Mouse (Mus musculus) midbrain, embryonic 13.5 days (tissue): ENCODE measurements around the gene Sertad4. TPM values are rescaled to one million over a fixed set of nuclear protein-coding genes. Genes with fewer than 3 reads are reported as not detected.

ENCODE experiments used
- ATAC-seq: fragments of 200-750 bp; cut with Nextera tagmentation; 2 replicates; pipeline ENCODE4 v1.8.0; 2017; ENCODE audit warnings: mild to moderate bottlenecking, moderate TSS enrichment, moderate library complexity
- H3K27ac ChIP-seq: fragments of 300-500 bp; sonication (generic); 2 replicates; pipeline ENCODE4 v1.5.1; 2015; ENCODE audit warnings: inconsistent platforms, mild to moderate bottlenecking, moderate library complexity
- H3K27me3 ChIP-seq: fragments of 300-500 bp; sonication (generic); 2 replicates; pipeline ENCODE4 v1.6.1; 2015; ENCODE audit warnings: mild to moderate bottlenecking, inconsistent platforms
- H3K36me3 ChIP-seq: fragments of 300-500 bp; sonication (generic); 2 replicates; pipeline ENCODE4 v1.6.1; 2015; ENCODE audit warnings: mild to moderate bottlenecking, inconsistent platforms
- H3K4me1 ChIP-seq: fragments of 300-500 bp; sonication (generic); replicated peaks from 2 replicates; pipeline ENCODE4 v1.6.1; 2015; ENCODE audit warnings: inconsistent platforms
- H3K4me2 ChIP-seq: fragments of 300-500 bp; sonication (generic); replicated peaks from 2 replicates; pipeline ENCODE4 v1.6.1; 2015; ENCODE audit warnings: moderate library complexity, mild to moderate bottlenecking, inconsistent platforms
- H3K4me3 ChIP-seq: fragments of 300-500 bp; sonication (generic); replicated peaks from 2 replicates; pipeline ENCODE4 v1.5.1; 2015; ENCODE audit warnings: mild to moderate bottlenecking, inconsistent platforms
- H3K9ac ChIP-seq: fragments of 300-500 bp; sonication (generic); replicated peaks from 2 replicates; pipeline ENCODE4 v1.6.1; 2015; ENCODE audit warnings: mild to moderate bottlenecking, inconsistent platforms
- H3K9me3 ChIP-seq: fragments of 300-500 bp; sonication (generic); 2 replicates; pipeline ENCODE4 v1.6.1; 2016; ENCODE audit warnings: mild to moderate bottlenecking, inconsistent platforms
- WGBS: fragments of 180-500 bp; shearing (Covaris S2); methylation state at CpG from one replicate; pipeline ENCODE4 v1.1.7; 2015; 5-methylcytosine and 5-hydroxymethylcytosine counted together
- polyA plus RNA-seq: library from polyadenylated mRNA; unstranded; fragments of >200 nt; fragmentation: Nextera tagmentation; extraction: Ambion mirVana; gene quantifications from 2 replicates; pipeline ENCODE4 v1.2.1, GENCODE M21; 2015

The Sertad4 gene
- polyA plus RNA-seq, 1 experiment from 2014 or later = 38.7 TPM

- Histone ChIP-seq H3K9me3 (no peaks in the 10 kb centered on the region), H3K9ac (no peak overlapping the region), H3K4me2 (no peak overlapping the region), H3K4me1 (peaks cover 25% of the 10 kb centered on the region), H3K27ac (no peak overlapping the region), H3K4me3 (no peak overlapping the region), H3K27me3 (no peaks in the 10 kb centered on the region), H3K36me3 (no peaks in the 10 kb centered on the region)
- no peak for ATAC-seq
- 78% methylated on average over 16 of the region's 16 CpGs for WGBS
Measured at GRCm38 (mm10) chr1:192798212-192799164, 57.1 kb downstream of the Sertad4 start.

DNA sequence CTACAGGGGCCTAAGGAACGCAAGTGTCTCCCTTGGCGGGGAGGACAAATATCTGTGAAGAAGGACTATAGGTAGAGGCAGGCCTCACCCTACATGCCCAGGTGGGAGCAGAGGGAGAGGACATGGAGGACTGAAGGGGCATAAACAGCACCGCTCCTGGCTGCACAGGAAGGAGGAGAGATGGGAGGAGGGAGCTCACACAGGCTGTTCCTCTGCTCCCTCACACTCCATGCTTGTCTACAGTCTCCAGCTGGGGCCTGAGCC is 58.6 kb downstream of the Sertad4 start:
- H3K36me3 ChIP-seq = no peaks in the 10 kb centered on the region
- no peaks in the 10 kb centered on the region for H3K27me3 ChIP-seq
- H3K4me2 ChIP-seq = no peak overlapping the region
- 0 out of 2 replicates have a peak overlapping the region, but pooled peaks have one; percentile 36 for H3K9ac ChIP-seq
- no peaks in the 10 kb centered on the region for H3K9me3 ChIP-seq
- WGBS = 30% methylated on average over 3 of the region's 3 CpGs
- no peak overlapping the region for H3K4me3 ChIP-seq
- peaks cover 27% of the 10 kb centered on the region for H3K4me1 ChIP-seq
- peak overlapping the region; percentile 89 for H3K27ac ChIP-seq
- ATAC-seq = peak; percentile 40

- 9% methylated on average over 12 of the region's 21 CpGs for WGBS
Measured at GRCm38 (mm10) chr1:192796201-192797010, 59.1 kb downstream of the Sertad4 start.

DNA sequence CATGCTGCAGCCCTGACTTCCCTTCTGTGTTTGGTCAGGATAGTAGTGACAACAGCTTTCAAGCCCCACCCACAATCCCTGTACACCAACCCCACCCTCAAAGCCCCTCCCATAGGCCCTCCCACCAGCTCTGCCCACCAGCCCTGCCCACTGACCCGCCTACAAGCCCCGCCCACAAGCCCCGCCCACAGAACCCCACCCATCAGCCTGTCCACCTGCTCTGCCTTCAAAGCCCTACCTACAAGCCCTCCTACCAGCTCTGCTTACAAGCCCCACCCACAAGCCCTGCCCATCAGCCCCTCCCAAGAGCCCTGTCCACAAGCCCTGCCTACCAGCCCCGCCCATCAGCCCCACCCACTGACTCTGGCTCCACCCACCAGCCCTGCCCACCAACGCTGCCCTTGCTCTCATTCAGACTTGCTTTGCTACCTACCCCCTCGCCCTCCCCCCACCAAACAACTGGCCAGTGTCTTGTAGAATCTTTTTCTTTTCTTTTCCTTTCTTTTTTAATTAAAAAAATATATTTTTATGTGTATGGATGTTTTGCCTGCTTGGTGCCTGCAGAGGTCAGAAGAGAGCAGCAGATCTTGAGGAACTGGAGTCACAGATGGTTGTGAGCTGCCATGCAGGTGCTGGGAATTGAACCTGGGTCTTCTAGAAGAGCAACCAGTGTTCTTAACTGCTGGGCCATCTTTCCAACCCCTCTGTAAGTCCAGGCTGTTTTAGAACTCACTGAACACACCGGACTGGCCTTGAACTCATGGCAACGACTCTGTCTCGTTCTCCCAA is 60.4 kb downstream of the Sertad4 start:
- peak overlapping the region; percentile 89; the same call in 1 of the 2 replicates for H3K27ac ChIP-seq
- no peaks in the 10 kb centered on the region for H3K36me3 ChIP-seq
- no peak for ATAC-seq

More at GRCm38 (mm10) chr1:192796201-192797010, 59.1 kb downstream of the Sertad4 start:
- H3K36me3 ChIP-seq = no peaks in the 10 kb centered on the region
- H3K27me3 ChIP-seq = no peaks in the 10 kb centered on the region
- H3K4me1 ChIP-seq = peaks cover 33% of the 10 kb centered on the region
- H3K4me2 ChIP-seq = peak overlapping the region; percentile 23; the same call in 1 of the 2 replicates
- no peaks in the 10 kb centered on the region for H3K9me3 ChIP-seq
- H3K27ac ChIP-seq = peak overlapping the region; percentile 89
- peak; percentile 72 for ATAC-seq
- no peak overlapping the region for H3K4me3 ChIP-seq
- H3K9ac ChIP-seq = peak overlapping the region; percentile 36; the same call in 1 of the 2 replicates

More for the DNA sequence above, 60.4 kb downstream of the Sertad4 start:
- Histone ChIP-seq H3K4me1 (peaks cover 36% of the 10 kb centered on the region), H3K4me3 (no peak overlapping the region), H3K9me3 (no peaks in the 10 kb centered on the region), H3K27me3 (no peaks in the 10 kb centered on the region), H3K9ac (no peak overlapping the region), H3K4me2 (no peak overlapping the region)
- 69% methylated on average over 9 of the region's 9 CpGs for WGBS

Other genes starting within 250 kb of the Sertad4 start
- gene Hhat, start 84.5 kb downstream of the Sertad4 start, polyA plus RNA-seq = 5.5 and 5.9 TPM in 2 replicates
- 7.4 and 8.9 TPM in 2 replicates for gene Syt14, start 180.0 kb upstream of the Sertad4 start, polyA plus RNA-seq